Mouse (Mus musculus): Measurements from ENCODE around the gene Vwa3a. TPM values are rescaled to one million over a fixed set of nuclear protein-coding genes. Genes with fewer than 3 reads are reported as not detected.

The Vwa3a gene
- polyA plus RNA-seq, 1 experiment from 2014 or later = 2.1 TPM

GRCm38 (mm10) chr7:120817552-120817951 lies 78.4 kb downstream of the Vwa3a start:
- H3K4me1 ChIP-seq (ENCODE audit: control insufficient read depth, insufficient read depth, low read length) = no peaks in the 10 kb centered on the region
- no peak overlapping the region for H3K9ac ChIP-seq (ENCODE audit: low read depth, low read length)
- ATAC-seq = no peak
- H3K9me3 ChIP-seq (replicated peaks; ENCODE audit: control insufficient read depth, low read length, poor library complexity, severe bottlenecking) = no peaks in the 10 kb centered on the region
- no peak overlapping the region for H3K4me3 ChIP-seq (ENCODE audit: low read depth, low read length)
- no peak overlapping the region for H3K27ac ChIP-seq (ENCODE audit: low read length)
- H3K27me3 ChIP-seq (ENCODE audit: control insufficient read depth, insufficient read depth, low read depth, low read length) = no peaks in the 10 kb centered on the region
- no peaks in the 10 kb centered on the region for H3K36me3 ChIP-seq (ENCODE audit: control insufficient read depth, insufficient read depth, low read length)
- 91% methylated on average over 6 of the region's 6 CpGs for WGBS
- H3K4me2 ChIP-seq (ENCODE audit: low read length) = no peak overlapping the region

GRCm38 (mm10) chr7:120819386-120819785 lies 80.3 kb downstream of the Vwa3a start:
- no peaks in the 10 kb centered on the region for H3K9me3 ChIP-seq (replicated peaks; ENCODE audit: control insufficient read depth, low read length, poor library complexity, severe bottlenecking)
- no peak for ATAC-seq
- no peaks in the 10 kb centered on the region for H3K36me3 ChIP-seq (ENCODE audit: control insufficient read depth, insufficient read depth, low read length)
- no peak overlapping the region for H3K9ac ChIP-seq (ENCODE audit: low read depth, low read length)
- no peak overlapping the region for H3K27ac ChIP-seq (ENCODE audit: low read length)
- H3K27me3 ChIP-seq (ENCODE audit: control insufficient read depth, insufficient read depth, low read depth, low read length) = no peaks in the 10 kb centered on the region
- no peaks in the 10 kb centered on the region for H3K4me1 ChIP-seq (ENCODE audit: control insufficient read depth, insufficient read depth, low read length)
- H3K4me2 ChIP-seq (ENCODE audit: low read length) = no peak overlapping the region
- 90% methylated on average over 4 of the region's 4 CpGs for WGBS
- H3K4me3 ChIP-seq (ENCODE audit: low read depth, low read length) = no peak overlapping the region

- H3K9me3 ChIP-seq (replicated peaks; ENCODE audit: control insufficient read depth, low read length, poor library complexity, severe bottlenecking) = no peaks in the 10 kb centered on the region
- H3K9ac ChIP-seq (ENCODE audit: low read depth, low read length) = no peak overlapping the region
- H3K4me2 ChIP-seq (ENCODE audit: low read length) = no peak overlapping the region
- H3K27ac ChIP-seq (ENCODE audit: low read length) = no peak overlapping the region
- 20% methylated on average over 5 of the region's 5 CpGs for WGBS
- no peaks in the 10 kb centered on the region for H3K36me3 ChIP-seq (ENCODE audit: control insufficient read depth, insufficient read depth, low read length)
- no peak overlapping the region for H3K4me3 ChIP-seq (ENCODE audit: low read depth, low read length)
- H3K27me3 ChIP-seq (ENCODE audit: control insufficient read depth, insufficient read depth, low read depth, low read length) = no peaks in the 10 kb centered on the region
- ATAC-seq = peak; percentile 63
- no peaks in the 10 kb centered on the region for H3K4me1 ChIP-seq (ENCODE audit: control insufficient read depth, insufficient read depth, low read length)
Measured at GRCm38 (mm10) chr7:120823248-120823647, 84.1 kb downstream of the Vwa3a start.

GRCm38 (mm10) chr7:120825097-120825496 lies 86.0 kb downstream of the Vwa3a start:
- Histone ChIP-seq H3K36me3 (ENCODE audit: control insufficient read depth, insufficient read depth, low read length) (no peaks in the 10 kb centered on the region), H3K4me3 (ENCODE audit: low read depth, low read length) (no peak overlapping the region), H3K27me3 (ENCODE audit: control insufficient read depth, insufficient read depth, low read depth, low read length) (peaks cover 3% of the 10 kb centered on the region; the same call in 1 of the 2 replicates), H3K4me1 (ENCODE audit: control insufficient read depth, insufficient read depth, low read length) (no peaks in the 10 kb centered on the region), H3K9ac (ENCODE audit: low read depth, low read length) (no peak overlapping the region), H3K9me3 (replicated peaks; ENCODE audit: control insufficient read depth, low read length, poor library complexity, severe bottlenecking) (no peaks in the 10 kb centered on the region), H3K27ac (ENCODE audit: low read length) (no peak overlapping the region), H3K4me2 (ENCODE audit: low read length) (no peak overlapping the region)
- no peak for ATAC-seq
- 60% methylated on average over 2 of the region's 2 CpGs for WGBS

GRCm38 (mm10) chr7:120826408-120826807 lies 87.3 kb downstream of the Vwa3a start:
- ATAC-seq = no peak
- no peak overlapping the region for H3K4me3 ChIP-seq (ENCODE audit: low read depth, low read length)
- no peak overlapping the region for H3K27ac ChIP-seq (ENCODE audit: low read length)
- no peak overlapping the region for H3K9ac ChIP-seq (ENCODE audit: low read depth, low read length)
- H3K36me3 ChIP-seq (ENCODE audit: control insufficient read depth, insufficient read depth, low read length) = no peaks in the 10 kb centered on the region
- peaks cover 3% of the 10 kb centered on the region; the same call in 1 of the 2 replicates for H3K27me3 ChIP-seq (ENCODE audit: control insufficient read depth, insufficient read depth, low read depth, low read length)
- H3K9me3 ChIP-seq (replicated peaks; ENCODE audit: control insufficient read depth, low read length, poor library complexity, severe bottlenecking) = no peaks in the 10 kb centered on the region
- no peak overlapping the region for H3K4me2 ChIP-seq (ENCODE audit: low read length)
- H3K4me1 ChIP-seq (ENCODE audit: control insufficient read depth, insufficient read depth, low read length) = peaks cover 9% of the 10 kb centered on the region
- WGBS = 19% methylated on average over 3 of the region's 3 CpGs

- Histone ChIP-seq H3K4me2 (ENCODE audit: low read length) (peak overlapping the region; percentile 92), H3K36me3 (ENCODE audit: control insufficient read depth, insufficient read depth, low read length) (no peaks in the 10 kb centered on the region), H3K4me1 (ENCODE audit: control insufficient read depth, insufficient read depth, low read length) (peaks cover 11% of the 10 kb centered on the region), H3K27ac (ENCODE audit: low read length) (peak overlapping the region; percentile 73), H3K9me3 (replicated peaks; ENCODE audit: control insufficient read depth, low read length, poor library complexity, severe bottlenecking) (no peaks in the 10 kb centered on the region), H3K4me3 (ENCODE audit: low read depth, low read length) (peak overlapping the region; percentile 66), H3K27me3 (ENCODE audit: control insufficient read depth, insufficient read depth, low read depth, low read length) (peaks cover 7% of the 10 kb centered on the region), H3K9ac (ENCODE audit: low read depth, low read length) (peak overlapping the region; percentile 74)
- WGBS = under 1% methylated on average over 46 of the region's 46 CpGs
- peak; percentile 22 for ATAC-seq
Measured at GRCm38 (mm10) chr7:120830431-120831381, 91.6 kb downstream of the Vwa3a start.

GRCm38 (mm10) chr7:120834426-120834825 lies 95.3 kb downstream of the Vwa3a start:
- Histone ChIP-seq H3K27me3 (ENCODE audit: control insufficient read depth, insufficient read depth, low read depth, low read length) (peaks cover 3% of the 10 kb centered on the region), H3K9ac (ENCODE audit: low read depth, low read length) (peak overlapping the region; percentile 18; the same call in 1 of the 2 replicates), H3K36me3 (ENCODE audit: control insufficient read depth, insufficient read depth, low read length) (no peaks in the 10 kb centered on the region), H3K4me1 (ENCODE audit: control insufficient read depth, insufficient read depth, low read length) (peaks cover 11% of the 10 kb centered on the region), H3K4me2 (ENCODE audit: low read length) (peak overlapping the region; percentile 55), H3K4me3 (ENCODE audit: low read depth, low read length) (peak overlapping the region; percentile 68), H3K9me3 (replicated peaks; ENCODE audit: control insufficient read depth, low read length, poor library complexity, severe bottlenecking) (no peaks in the 10 kb centered on the region), H3K27ac (ENCODE audit: low read length) (peak overlapping the region; percentile 91)
- no peak for ATAC-seq
- WGBS = 36% methylated on average over 6 of the region's 6 CpGs

- H3K4me2 ChIP-seq (ENCODE audit: low read length) = peak overlapping the region; percentile 55
- H3K27me3 ChIP-seq (ENCODE audit: control insufficient read depth, insufficient read depth, low read depth, low read length) = peaks cover 3% of the 10 kb centered on the region
- H3K9me3 ChIP-seq (replicated peaks; ENCODE audit: control insufficient read depth, low read length, poor library complexity, severe bottlenecking) = no peaks in the 10 kb centered on the region
- H3K4me3 ChIP-seq (ENCODE audit: low read depth, low read length) = peak overlapping the region; percentile 68
- ATAC-seq = peak; percentile 87
- peak overlapping the region; percentile 42; the same call in 1 of the 2 replicates for H3K9ac ChIP-seq (ENCODE audit: low read depth, low read length)
- no peaks in the 10 kb centered on the region for H3K36me3 ChIP-seq (ENCODE audit: control insufficient read depth, insufficient read depth, low read length)
- H3K27ac ChIP-seq (ENCODE audit: low read length) = peak overlapping the region; percentile 91
- WGBS = 9% methylated on average over 14 of the region's 14 CpGs
- H3K4me1 ChIP-seq (ENCODE audit: control insufficient read depth, insufficient read depth, low read length) = peaks cover 11% of the 10 kb centered on the region
Measured at GRCm38 (mm10) chr7:120834863-120835372, 95.8 kb downstream of the Vwa3a start.
